Mouse (Mus musculus): Measurements from ENCODE around the gene Smtnl1. TPM values are rescaled to one million over a fixed set of nuclear protein-coding genes. Genes with fewer than 3 reads are reported as not detected.

The Smtnl1 gene
- total and polyA plus RNA-seq, 3 experiments, result 0.13 to 1.5 TPM; not detected in 1

DNA sequence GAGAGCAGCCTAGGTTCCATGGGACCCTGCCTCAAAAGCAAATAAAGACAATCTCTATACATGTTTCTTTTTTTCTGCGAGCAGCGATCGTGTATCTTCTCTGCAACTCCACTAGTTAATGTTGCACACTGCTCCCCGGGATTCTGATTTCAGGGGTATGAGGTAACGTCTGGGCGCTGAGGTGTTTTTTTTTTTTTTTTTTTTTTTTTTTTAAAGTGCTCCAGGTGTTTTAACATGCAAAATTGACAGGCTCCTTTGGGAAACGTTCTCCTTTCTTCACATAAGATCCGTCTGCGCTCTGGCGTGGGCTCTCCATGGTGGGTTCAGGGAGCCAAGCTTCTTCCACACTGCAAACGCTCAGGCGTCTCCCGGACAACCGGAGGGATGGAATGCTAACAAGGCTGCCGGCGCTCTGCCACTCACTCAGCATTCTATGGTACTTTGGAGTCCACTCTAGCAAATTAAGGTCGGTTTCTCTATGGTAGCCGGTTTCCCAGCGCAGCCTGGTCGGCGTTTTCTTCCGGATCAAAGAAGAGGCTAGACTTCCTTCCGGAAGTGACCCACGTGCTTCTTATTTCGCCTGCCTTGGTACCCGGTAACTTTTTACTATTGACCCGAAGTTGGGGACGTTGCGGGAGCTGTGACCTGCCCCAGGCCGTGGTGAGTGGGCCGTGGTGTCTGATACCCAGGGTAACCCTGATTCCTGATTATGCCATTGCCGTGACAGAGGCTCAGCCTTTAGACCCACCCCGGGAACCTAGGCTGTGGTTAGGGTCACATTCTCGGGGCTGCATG is 4.2 kb upstream of the Smtnl1 start, which contains the start of gene Timm10 (continued):
- TF ChIP-seq ZMIZ1 (IDR thresholded peaks at IDR 0.05; ENCODE audit: low read depth, low read length) (no peak), ZC3H11A (IDR thresholded peaks at IDR 0.05; ENCODE audit: low read depth, low read length) (no peak), MAZ (IDR thresholded peaks at IDR 0.05; ENCODE audit: low read depth, low read length) (no peak), NRF1 (IDR thresholded peaks at IDR 0.05; ENCODE audit: low read depth, low read length) (peak; percentile 44; the same call in 1 of the 2 replicates), KAT2A (IDR thresholded peaks at IDR 0.05; ENCODE audit: insufficient replicate concordance, low read length) (peak; percentile 93), USF2 (conservative IDR thresholded peaks at IDR 0.05; ENCODE audit: low read depth, low read length) (peak; percentile 35; the same call in 1 of the 2 replicates), MAFK (IDR thresholded peaks at IDR 0.05; ENCODE audit: insufficient replicate concordance, low read length) (peak; percentile 35; the same call in 1 of the 2 replicates), POLR2AphosphoS2 (IDR thresholded peaks at IDR 0.05; ENCODE audit: low read depth, low read length) (no peak), IRF4 (IDR thresholded peaks at IDR 0.05; ENCODE audit: low read depth, low read length) (peak; percentile 70), MEF2A (IDR thresholded peaks at IDR 0.05; ENCODE audit: borderline replicate concordance, low read depth, low read length) (peak; percentile 71)

DNA sequence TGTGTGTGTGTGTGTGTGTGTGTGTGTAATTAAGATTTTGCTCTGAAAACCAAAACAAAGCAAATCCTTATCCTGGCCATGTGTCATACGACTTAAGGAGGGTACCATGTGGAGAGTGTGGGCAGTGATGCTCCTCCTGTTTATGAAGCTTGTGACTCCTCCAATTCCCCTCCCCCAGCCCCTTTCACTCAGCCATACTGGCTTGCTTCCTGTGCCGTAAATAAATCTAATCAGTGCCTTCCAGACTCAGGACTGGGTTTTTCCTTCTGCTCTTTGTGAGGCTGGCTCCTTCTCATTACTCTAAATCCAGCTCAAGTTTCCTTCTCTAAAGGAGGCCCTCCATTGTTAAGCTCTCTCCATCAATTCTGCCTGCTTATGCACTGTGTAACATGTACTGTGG is 785 bp upstream of the Smtnl1 start:
- Histone ChIP-seq H3K4me1 (ENCODE audit: control insufficient read depth in 1 of 2, insufficient read depth in 2 of 2) (peaks cover 14 to 18% of the 10 kb centered on the region in 2 experiments), H3K36me3 (replicated peaks in 1 of 2; ENCODE audit: control insufficient read depth in 1 of 2, insufficient read depth in 1 of 2, low read length in 1 of 2) (no peaks in the 10 kb centered on the region), H3K27me3 (replicated peaks) (peaks cover 38% of the 10 kb centered on the region), H3K79me2 (replicated peaks; ENCODE audit: control insufficient read depth, extremely low read depth, insufficient read depth, poor library complexity, severe bottlenecking) (peaks cover 11% of the 10 kb centered on the region), H3K4me2 (ENCODE audit: insufficient read depth, low read depth, poor library complexity, severe bottlenecking) (peak overlapping the region; percentile 22), H3K9me3 (replicated peaks; ENCODE audit: low read length) (no peaks in the 10 kb centered on the region), H3K9ac (ENCODE audit: insufficient read depth, low read depth) (no peak overlapping the region; the same call in 1 of the 2 replicates), H3K27ac (ENCODE audit: insufficient read depth, low read depth) (no peak overlapping the region), H3K4me3 (replicated peaks in 1 of 3; ENCODE audit: low read depth in 2 of 3, low read length in 2 of 3, poor library complexity in 1 of 3) (no peak overlapping the region)
- in situ Hi-C loops (cut with MboI; ENCODE audit: low pct_ligation_motif_present, low pct_unique_long_range_greater_than_20kb, low sequenced_read_pairs), result loop anchor here (10.0 kb wide), 1 partner anchor 202 kb away; no protein-coding TSS in a partner anchor
- dilution Hi-C loops (cut with MboI; ENCODE audit: extremely low pct_ligation_motif_present, extremely low pct_unique_long_range_greater_than_20kb, low sequenced_read_pairs), result no loop called here
- DNase-seq (ENCODE audit: extremely low read depth), result no peak
- TF ChIP-seq SIN3A (IDR thresholded peaks at IDR 0.05; ENCODE audit: low read length), result no peak
- TF ChIP-seq POLR2AphosphoS2 (IDR thresholded peaks at IDR 0.05; ENCODE audit: low read depth, low read length), result no peak
- no peak for TF ChIP-seq EP300 (IDR thresholded peaks at IDR 0.05; ENCODE audit: low read length)

DNA sequence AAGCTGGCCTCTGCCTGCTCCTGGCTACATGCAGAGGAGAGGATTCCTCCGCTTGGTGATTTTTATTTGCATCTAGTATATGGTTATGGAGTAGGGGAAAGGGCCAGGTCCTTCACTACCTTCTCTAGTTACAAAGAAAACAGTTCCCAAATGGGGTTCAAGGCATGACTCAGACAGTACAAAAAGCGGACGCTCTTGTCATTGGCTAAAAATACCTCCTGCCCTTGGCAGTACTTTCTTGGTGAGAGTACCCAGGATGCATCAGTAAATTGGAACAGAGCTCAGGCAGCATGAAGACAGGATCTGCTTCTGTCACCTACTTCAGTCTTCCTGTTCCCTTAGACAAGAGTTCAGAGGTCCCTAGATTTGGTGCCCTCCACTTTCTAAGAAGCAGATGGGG is 2.6 kb downstream of the Smtnl1 start:
- no peak for DNase-seq (ENCODE audit: extremely low read depth)
- TF ChIP-seq HCFC1 (IDR thresholded peaks at IDR 0.05; ENCODE audit: low read depth, low read length) (no peak), MYC (IDR thresholded peaks at IDR 0.05; ENCODE audit: low read depth, low read length) (no peak), MEF2A (IDR thresholded peaks at IDR 0.05; ENCODE audit: borderline replicate concordance, low read depth, low read length) (peak; percentile 89), NELFE (IDR thresholded peaks at IDR 0.05; ENCODE audit: low read depth, low read length) (no peak), ZNF384 (IDR thresholded peaks at IDR 0.05; ENCODE audit: low read depth, low read length) (no peak)
- Histone ChIP-seq H3K4me1 (ENCODE audit: control insufficient read depth in 1 of 2, insufficient read depth in 2 of 2) (peaks cover 11 to 23% of the 10 kb centered on the region in 2 experiments), H3K27me3 (replicated peaks) (peaks cover 35% of the 10 kb centered on the region), H3K9ac (ENCODE audit: insufficient read depth, low read depth) (no peak overlapping the region), H3K4me3 (replicated peaks in 1 of 3; ENCODE audit: low read depth in 2 of 3, low read length in 2 of 3, poor library complexity in 1 of 3) (no peak overlapping the region), H3K27ac (ENCODE audit: insufficient read depth, low read depth) (no peak overlapping the region), H3K79me2 (replicated peaks; ENCODE audit: control insufficient read depth, extremely low read depth, insufficient read depth, poor library complexity, severe bottlenecking) (no peaks in the 10 kb centered on the region), H3K9me3 (replicated peaks; ENCODE audit: low read length) (no peaks in the 10 kb centered on the region), H3K4me2 (ENCODE audit: insufficient read depth, low read depth, poor library complexity, severe bottlenecking) (0 out of 2 replicates have a peak overlapping the region, but pooled peaks have one; percentile 4), H3K36me3 (replicated peaks in 1 of 2; ENCODE audit: control insufficient read depth in 1 of 2, insufficient read depth in 1 of 2, low read length in 1 of 2) (no peaks in the 10 kb centered on the region)
- dilution Hi-C loops (cut with MboI; ENCODE audit: extremely low pct_ligation_motif_present, extremely low pct_unique_long_range_greater_than_20kb, low sequenced_read_pairs), result no loop called here
- in situ Hi-C loops (cut with MboI; ENCODE audit: low pct_ligation_motif_present, low pct_unique_long_range_greater_than_20kb, low sequenced_read_pairs), result loop anchor here (10.0 kb wide), 1 partner anchor 205 kb away; no protein-coding TSS in a partner anchor

Data from CH12.LX (cell line).